Mouse (Mus musculus): ENCODE data around the gene Golga1.

Gene Golga1

DNA sequence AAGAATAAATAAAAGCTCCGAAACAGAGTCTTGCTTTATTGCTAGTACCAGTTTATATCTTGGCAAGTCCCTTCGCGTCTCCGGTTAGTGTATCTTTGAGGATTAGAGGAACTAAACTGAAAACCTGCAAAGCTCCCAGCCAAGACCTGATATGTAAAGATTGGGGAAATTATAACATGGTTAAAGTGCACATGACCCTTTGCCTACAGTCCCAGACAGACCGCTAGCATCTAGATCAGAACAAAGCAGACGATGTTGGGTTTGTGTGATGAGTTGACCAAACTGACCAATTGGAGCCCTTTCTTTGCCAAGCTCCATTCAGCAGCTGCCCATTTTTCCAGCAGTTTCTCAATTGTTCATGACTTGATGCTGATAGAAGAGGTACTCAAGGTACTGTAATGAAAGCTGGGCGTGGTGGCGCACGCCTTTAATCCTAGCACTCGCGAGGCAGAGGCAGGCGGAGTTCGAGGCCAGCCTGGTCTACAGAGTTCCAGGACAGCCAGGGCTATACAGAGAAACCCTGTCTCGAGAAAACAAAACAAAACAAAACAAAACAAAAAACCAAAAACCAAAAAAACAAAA lies 59.1 kb downstream of the Golga1 start:
- DNase-seq (ENCODE audit: low spot score) = no peak

- no peak for DNase-seq (ENCODE audit: low spot score)
These were observed 59.7 kb downstream of the Golga1 start, which contains the start of gene Rpl35 for GRCm38 (mm10) chr2:39005574-39006079. Gene Rpl35 (minus strand): TSS chr2:39005624.

GRCm38 (mm10) chr2:39004880-39005435 lies 60.4 kb downstream of the Golga1 start, which contains the start of gene Arpc5l:
Gene Arpc5l (plus strand): TSS chr2:39005348.
- peak; percentile 81 for DNase-seq (ENCODE audit: low spot score)

- DNase-seq (ENCODE audit: low spot score) = no peak
These were observed 61.0 kb downstream of the Golga1 start for GRCm38 (mm10) chr2:39004372-39004771.

- no peak for DNase-seq (ENCODE audit: low spot score)
These were observed 61.8 kb downstream of the Golga1 start for GRCm38 (mm10) chr2:39003512-39003911.

- DNase-seq (ENCODE audit: low spot score) = no peak
These were observed 62.2 kb downstream of the Golga1 start for GRCm38 (mm10) chr2:39003106-39003505.

GRCm38 (mm10) chr2:39001866-39002265 lies 63.5 kb downstream of the Golga1 start:
- no peak for DNase-seq (ENCODE audit: low spot score)

DNA sequence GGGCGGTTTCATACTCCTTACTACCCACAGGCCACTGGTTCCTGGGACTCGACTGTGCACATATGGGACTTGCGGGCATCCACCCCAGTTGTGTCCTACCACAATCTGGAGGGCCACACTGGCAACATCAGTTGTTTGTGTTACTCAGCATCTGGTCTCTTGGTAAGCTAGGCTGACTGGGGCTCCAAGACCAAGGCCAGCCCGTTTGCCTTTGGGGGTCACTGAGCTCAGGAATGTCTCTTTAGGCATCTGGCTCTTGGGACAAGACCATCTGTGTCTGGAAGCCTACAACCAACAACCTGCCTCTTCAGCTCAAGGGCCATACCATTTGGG lies 64.8 kb downstream of the Golga1 start:
- DNase-seq (ENCODE audit: low spot score) = no peak

GRCm38 (mm10) chr2:38999910-39000586 lies 65.3 kb downstream of the Golga1 start:
- DNase-seq (ENCODE audit: low spot score) = no peak

DNA sequence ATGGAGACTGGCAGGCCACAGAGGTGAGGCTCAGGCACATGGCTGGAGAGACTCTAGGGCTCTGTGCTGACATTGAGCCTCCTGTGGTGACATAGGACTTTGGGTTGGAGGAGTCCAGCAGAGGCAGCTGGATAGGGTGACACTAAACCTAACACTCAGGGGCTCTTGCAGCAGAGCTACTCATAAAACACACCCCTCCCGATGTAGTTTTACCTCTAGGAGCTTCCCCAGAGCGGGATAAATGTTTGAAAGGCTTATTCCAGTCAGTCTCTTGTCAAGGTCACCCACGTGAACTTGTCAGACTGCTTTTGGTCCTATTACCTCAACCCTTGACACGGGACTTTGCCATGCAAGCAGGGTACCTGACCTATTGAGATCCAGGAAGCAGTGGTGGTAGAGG lies 66.0 kb downstream of the Golga1 start:
- DNase-seq (ENCODE audit: low spot score) = no peak

- peak; percentile 88 for DNase-seq (ENCODE audit: low spot score)
These were observed 67.7 kb downstream of the Golga1 start, which contains the start of gene Wdr38 for GRCm38 (mm10) chr2:38997386-38998374. Gene Wdr38 (plus strand): TSS chr2:38997476.

DNA sequence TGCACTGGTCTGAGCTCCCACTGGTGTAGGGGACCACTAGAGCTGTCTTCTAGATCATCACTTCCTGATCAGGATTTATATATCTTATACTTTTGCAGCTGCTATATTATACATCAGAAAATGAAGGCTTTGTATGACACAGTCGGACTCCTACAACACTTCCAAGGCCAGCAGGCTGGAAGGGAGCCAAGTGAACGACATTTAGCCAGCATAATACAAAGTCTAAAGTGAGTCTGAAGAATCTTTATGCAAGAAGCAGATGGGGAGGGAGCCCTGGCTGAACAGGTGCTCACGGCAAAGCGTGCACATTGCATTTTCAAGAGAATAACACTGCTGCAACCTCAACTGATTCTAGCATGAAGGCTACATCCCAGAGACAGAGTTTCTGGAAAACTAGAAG lies 72.9 kb downstream of the Golga1 start:
- no peak for DNase-seq (ENCODE audit: low spot score)

- no peak for DNase-seq (ENCODE audit: low spot score)
These were observed 73.3 kb downstream of the Golga1 start for GRCm38 (mm10) chr2:38992004-38992403.

DNA sequence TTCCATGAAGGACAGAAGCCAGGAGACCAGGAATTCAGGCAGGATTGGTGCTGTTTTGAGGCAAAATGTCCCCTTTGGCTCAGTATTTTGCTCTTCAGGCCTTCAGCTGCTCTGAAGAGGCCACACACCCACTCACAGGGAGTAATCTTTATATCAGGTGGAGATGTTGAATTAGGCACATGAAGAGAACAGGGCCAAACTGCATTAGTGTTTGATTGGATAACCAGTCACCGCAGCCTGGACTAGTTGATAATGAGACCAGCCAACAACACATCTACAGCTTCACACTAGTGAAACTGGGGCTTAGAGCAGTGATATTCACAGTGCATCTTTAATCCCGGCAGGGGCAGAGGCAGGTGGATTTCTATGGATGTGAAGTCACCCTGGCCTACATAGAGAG lies 76.4 kb downstream of the Golga1 start:
- no peak for DNase-seq (ENCODE audit: low spot score)

DNA sequence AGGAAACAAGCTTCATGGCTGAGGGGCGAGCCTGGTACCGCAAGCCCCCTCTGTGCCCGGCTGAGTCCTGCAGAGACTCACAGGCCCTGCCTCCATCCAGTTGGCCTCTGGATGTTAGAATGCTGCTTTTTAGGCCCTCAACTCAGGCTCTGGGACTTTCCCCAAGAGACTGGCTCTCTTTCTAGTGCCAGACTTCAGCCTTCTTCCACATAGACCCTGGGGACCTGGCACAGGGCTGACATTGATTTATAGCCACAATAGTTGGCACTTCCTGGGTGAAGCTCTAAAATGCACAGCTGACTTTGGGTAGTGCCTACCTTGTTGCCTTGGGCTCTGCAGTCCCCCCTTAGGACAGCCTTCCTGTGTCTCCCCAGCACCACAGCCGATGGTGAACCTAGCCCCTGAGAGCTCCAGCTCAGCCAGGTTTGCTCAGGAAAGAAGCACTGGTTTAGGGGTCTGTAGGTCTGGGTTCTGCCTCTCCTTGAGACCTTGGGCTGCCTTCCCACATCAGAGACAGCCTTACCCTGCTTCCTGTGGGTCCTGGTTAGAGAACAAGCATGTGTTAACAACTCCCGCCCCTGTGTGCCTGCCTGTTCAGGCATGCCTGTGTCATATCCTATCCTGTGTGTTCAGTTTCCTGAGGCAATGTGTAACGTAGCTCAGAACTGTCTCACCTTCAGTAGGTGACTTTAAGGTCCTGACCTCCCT lies 77.4 kb downstream of the Golga1 start:
- no peak for DNase-seq (ENCODE audit: low spot score)

- DNase-seq (ENCODE audit: low spot score) = no peak
These were observed 78.0 kb downstream of the Golga1 start for GRCm38 (mm10) chr2:38987371-38987770.

- no peak for DNase-seq (ENCODE audit: low spot score)
These were observed 78.8 kb downstream of the Golga1 start for GRCm38 (mm10) chr2:38986580-38986979.

- no peak for DNase-seq (ENCODE audit: low spot score)
These were observed 81.9 kb downstream of the Golga1 start for GRCm38 (mm10) chr2:38983456-38983855.

DNA sequence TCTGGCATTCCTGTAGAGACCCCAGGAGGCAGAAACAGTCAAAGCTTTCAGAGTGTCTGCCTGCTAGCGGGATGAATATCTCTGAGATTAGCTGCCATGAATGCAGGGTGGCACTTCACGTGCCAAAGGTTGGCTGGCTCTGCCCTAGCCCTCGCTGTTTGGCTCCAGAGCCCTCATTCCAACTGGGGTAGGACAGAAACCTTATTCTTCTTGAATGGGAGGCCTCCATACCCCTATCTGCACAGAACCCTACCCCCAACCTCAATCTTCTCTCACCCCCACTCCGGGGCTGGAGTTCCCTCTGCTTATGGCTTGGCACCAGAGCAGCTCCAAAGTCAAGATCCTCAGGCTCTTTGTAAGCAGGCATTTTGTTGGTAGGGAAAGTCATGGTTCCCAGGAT lies 87.5 kb downstream of the Golga1 start:
- DNase-seq (ENCODE audit: low spot score) = no peak

- DNase-seq (ENCODE audit: low spot score) = no peak
These were observed 89.2 kb downstream of the Golga1 start for GRCm38 (mm10) chr2:38975941-38976805.

DNA sequence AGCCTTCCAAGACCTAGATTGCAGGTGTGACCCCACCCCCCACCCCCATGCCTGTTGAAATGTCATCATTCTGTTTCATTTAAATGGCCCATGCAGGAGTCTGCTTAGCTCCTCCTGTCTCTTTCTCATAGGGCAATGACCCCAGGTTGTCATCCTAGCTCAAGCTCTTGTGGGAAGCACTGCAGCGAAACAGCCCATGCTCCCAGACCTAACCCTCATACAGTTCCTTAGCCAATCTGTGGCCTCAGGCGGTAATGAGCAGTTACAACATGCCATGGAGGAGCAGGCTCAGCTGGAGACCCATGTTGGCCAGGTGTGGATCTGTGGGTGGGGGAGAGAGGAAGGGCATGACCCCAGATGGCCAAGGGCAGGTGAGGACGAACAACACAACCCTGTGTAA lies 90.2 kb downstream of the Golga1 start:
- no peak for DNase-seq (ENCODE audit: low spot score)

Data from ovary, postnatal 14 days (tissue).